Mouse (Mus musculus) heart, postnatal 0 days (tissue): ENCODE results near the gene 9430097D07Rik. TPM values are rescaled to one million over a fixed set of nuclear protein-coding genes. Genes with fewer than 3 reads are reported as not detected.

Experiments used
- ATAC-seq: fragments of 200-750 bp; cut with Nextera tagmentation; 2 replicates; pipeline ENCODE4 v1.8.0; 2017; ENCODE audit warnings: low read depth, moderate number of reproducible peaks, moderate library complexity; ENCODE audit not compliant: insufficient read depth
- DNase-seq: peaks from one replicate; pipeline ENCODE4 v3.0.0-alpha.2; 2016; ENCODE audit warnings: low spot score
- H3K27ac ChIP-seq: fragments of 300-500 bp; sonication (generic); 2 replicates; pipeline ENCODE4 v1.5.1; 2014; ENCODE audit warnings: low read depth, mild to moderate bottlenecking
- H3K27me3 ChIP-seq: fragments of 300-500 bp; sonication (generic); 2 replicates; pipeline ENCODE4 v1.6.1; 2014; ENCODE audit warnings: low read length, mixed read lengths; ENCODE audit not compliant: control insufficient read depth, insufficient read depth
- H3K36me3 ChIP-seq: fragments of 300-500 bp; sonication (generic); replicated peaks from 2 replicates; pipeline ENCODE4 v1.6.1; 2014; ENCODE audit warnings: low read length, mixed read lengths; ENCODE audit not compliant: control insufficient read depth, insufficient read depth
- H3K4me1 ChIP-seq: fragments of 300-500 bp; sonication (generic); 2 replicates; pipeline ENCODE4 v1.6.1; 2014; ENCODE audit warnings: antibody characterized with exemption; ENCODE audit not compliant: control insufficient read depth, insufficient read depth
- H3K4me2 ChIP-seq: fragments of 300-500 bp; sonication (generic); 2 replicates; pipeline ENCODE4 v1.6.1; 2014; ENCODE audit warnings: low read depth, mild to moderate bottlenecking, low read length, moderate library complexity
- H3K4me3 ChIP-seq: fragments of 300-500 bp; sonication (generic); 2 replicates; pipeline ENCODE4 v1.5.1; 2014; ENCODE audit warnings: low read depth, low read length
- H3K9ac ChIP-seq: fragments of 300-500 bp; sonication (generic); replicated peaks from 2 replicates; pipeline ENCODE4 v1.6.1; 2014; ENCODE audit warnings: low read depth, low read length, mixed read lengths
- H3K9me3 ChIP-seq: fragments of 300-500 bp; sonication (generic); replicated peaks from 2 replicates; pipeline ENCODE4 v1.6.1; 2016; ENCODE audit warnings: low read length; ENCODE audit not compliant: control insufficient read depth
- CTCF ChIP-seq: IDR thresholded peaks from 2 replicates; pipeline ENCODE4 v1.5.1; 2016; ENCODE audit warnings: antibody characterized with exemption, control low read depth, low read depth
- EP300 ChIP-seq: IDR thresholded peaks from 2 replicates; pipeline ENCODE4 v1.6.1; 2016; ENCODE audit warnings: antibody characterized with exemption, low read depth
- WGBS: fragments of 180-500 bp; shearing (Covaris S2); extraction: QIAGEN DNeasy Blood & Tissue Kit; methylation state at CpG from one replicate; pipeline ENCODE4 v1.1.7; 2014; 5-methylcytosine and 5-hydroxymethylcytosine counted together
- polyA plus RNA-seq: library from polyadenylated mRNA; unstranded; fragments of >200 nt; fragmentation: Nextera tagmentation; extraction: Ambion mirVana; gene quantifications from 2 replicates; pipeline ENCODE4 v1.2.1, GENCODE M21; 2015
- total RNA-seq: library from RNA; depleted of rRNA; stranded (reverse); fragments of >200 nt; gene quantifications from 2 replicates; pipeline ENCODE4 v1.2.3, GENCODE M21; 2014; ENCODE audit warnings: low replicate concordance

9430097D07Rik gene
- total and polyA plus RNA-seq, 2 experiments from 2014 or later: not detected

DNA sequence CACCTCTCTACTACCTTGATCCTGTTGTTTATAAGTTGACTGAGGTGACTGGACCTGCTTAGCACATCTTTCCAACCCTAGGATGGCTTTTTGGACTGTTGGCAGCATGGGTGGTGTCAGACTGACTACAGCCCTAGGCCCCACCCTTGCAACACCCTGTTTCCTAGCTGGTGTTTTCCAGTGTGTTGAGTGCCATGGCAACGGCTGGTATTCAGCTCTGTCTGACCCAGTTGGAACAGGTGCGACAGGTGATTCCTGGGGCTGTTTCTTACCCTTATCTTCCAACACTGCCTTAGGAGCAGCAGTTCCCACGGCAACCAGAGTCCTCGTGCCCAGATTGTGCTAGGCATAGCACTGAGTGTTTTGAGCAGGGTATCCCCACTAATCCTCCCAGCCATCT, 37.0 kb downstream of the 9430097D07Rik start:
- WGBS: 66% methylated on average over 4 of the region's 4 CpGs
- TF ChIP-seq CTCF: no peak
- no peak for TF ChIP-seq EP300
- no peak for ATAC-seq
- Histone ChIP-seq H3K4me2 (peak overlapping the region; percentile 93; the same call in 1 of the 2 replicates), H3K4me1 (peaks cover 47% of the 10 kb centered on the region), H3K36me3 (no peaks in the 10 kb centered on the region), H3K4me3 (peak overlapping the region; percentile 84), H3K9me3 (no peaks in the 10 kb centered on the region), H3K9ac (no peak overlapping the region; the same call in 1 of the 2 replicates), H3K27ac (no peak overlapping the region), H3K27me3 (no peaks in the 10 kb centered on the region)
- DNase-seq: no peak

GRCm38 (mm10) chr2:32537941-32538340, 37.5 kb downstream of the 9430097D07Rik start:
- Histone ChIP-seq H3K36me3 (no peaks in the 10 kb centered on the region), H3K4me2 (peak overlapping the region; percentile 93), H3K27ac (peak overlapping the region; percentile 91), H3K4me1 (peaks cover 44% of the 10 kb centered on the region), H3K4me3 (peak overlapping the region; percentile 84), H3K9ac (peak overlapping the region; percentile 90; the same call in 1 of the 2 replicates), H3K27me3 (no peaks in the 10 kb centered on the region), H3K9me3 (no peaks in the 10 kb centered on the region)
- DNase-seq (no peak), ATAC-seq (no peak)
- no peak for TF ChIP-seq CTCF
- no peak for TF ChIP-seq EP300
- WGBS: 61% methylated on average over 5 of the region's 5 CpGs

DNA sequence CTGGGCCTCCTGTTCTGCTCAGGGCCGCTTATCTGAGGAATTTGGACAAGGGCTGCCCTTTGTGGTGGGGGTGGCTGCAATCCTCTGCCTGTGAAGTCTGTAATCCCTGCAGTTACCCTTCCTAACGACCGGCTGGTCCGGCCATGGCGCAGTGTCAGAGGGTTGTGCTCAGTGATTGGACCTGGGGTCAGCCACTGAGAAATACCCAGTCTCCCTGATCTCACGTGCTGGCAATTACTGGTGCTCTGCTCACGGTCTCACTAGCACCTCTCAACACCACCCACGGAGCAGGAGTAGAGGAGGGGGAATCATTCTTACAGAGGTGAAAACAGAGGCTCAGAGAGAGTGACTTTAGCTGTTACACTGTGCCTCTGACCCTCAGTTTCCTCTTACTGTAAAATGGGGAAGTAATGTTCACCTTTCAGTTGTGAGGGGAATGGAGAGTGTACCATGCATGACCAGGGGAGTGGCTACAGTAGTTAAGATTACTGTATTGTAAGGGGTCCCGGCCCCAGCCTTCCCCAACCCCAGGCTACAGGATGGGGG, 38.1 kb downstream of the 9430097D07Rik start:
- Histone ChIP-seq H3K4me2 (peak overlapping the region; percentile 93), H3K36me3 (no peaks in the 10 kb centered on the region), H3K27me3 (no peaks in the 10 kb centered on the region), H3K9me3 (no peaks in the 10 kb centered on the region), H3K4me3 (peak overlapping the region; percentile 84), H3K4me1 (peaks cover 39% of the 10 kb centered on the region), H3K27ac (peak overlapping the region; percentile 91), H3K9ac (peak overlapping the region; percentile 90)
- TF ChIP-seq CTCF (no peak), EP300 (no peak)
- DNase-seq: peak; percentile 59
- 4% methylated on average over 9 of the region's 9 CpGs for WGBS
- ATAC-seq: peak; percentile 22

DNA sequence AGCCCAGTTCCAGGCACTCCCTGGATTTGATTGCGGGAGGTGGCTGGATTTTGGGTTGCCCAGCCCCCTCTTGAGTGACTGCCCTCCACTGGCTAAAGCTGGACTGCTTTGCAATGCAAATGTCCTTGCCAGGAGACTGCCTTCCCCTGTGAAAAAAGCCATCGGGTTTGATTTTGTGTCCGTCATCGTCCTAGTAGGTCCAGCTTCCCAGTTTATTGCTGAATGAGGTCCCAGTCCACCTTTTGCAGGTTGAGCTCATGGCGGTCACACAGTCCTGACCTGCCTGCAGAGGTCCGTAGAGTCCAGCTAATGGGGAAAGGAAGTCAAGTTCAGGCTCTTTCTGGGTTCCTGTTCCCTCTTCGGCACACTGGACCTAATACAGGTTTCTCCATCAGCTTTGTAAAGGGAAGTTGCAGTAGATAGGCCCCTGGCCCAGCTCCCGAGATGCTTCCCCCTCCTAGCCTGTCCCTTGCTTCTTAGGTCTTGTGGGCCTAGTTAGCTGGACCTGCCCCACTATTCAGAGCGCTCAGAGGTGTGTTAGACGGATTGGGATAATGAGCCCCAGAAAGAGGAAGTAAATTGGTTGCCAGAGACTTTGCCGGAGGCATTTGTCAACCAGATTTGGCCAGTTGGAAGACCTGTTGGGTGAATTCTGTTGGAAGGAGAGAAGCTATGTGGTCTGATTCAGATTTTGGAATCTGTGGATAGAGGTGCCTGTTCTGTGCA, 38.7 kb downstream of the 9430097D07Rik start:
- TF ChIP-seq EP300 (no peak), CTCF (peak; percentile 33; the same call in 1 of the 2 replicates)
- peak overlapping the region; percentile 84 for H3K4me3 ChIP-seq
- H3K9me3 ChIP-seq: no peaks in the 10 kb centered on the region
- DNase-seq (peak; percentile 57), ATAC-seq (no peak)
- H3K4me2 ChIP-seq: peak overlapping the region; percentile 93
- H3K27me3 ChIP-seq: no peaks in the 10 kb centered on the region
- peaks cover 35% of the 10 kb centered on the region; the same call in 1 of the 2 replicates for H3K4me1 ChIP-seq
- H3K9ac ChIP-seq: peak overlapping the region; percentile 90
- no peaks in the 10 kb centered on the region for H3K36me3 ChIP-seq
- peak overlapping the region; percentile 91 for H3K27ac ChIP-seq
- WGBS: 4% methylated on average over 11 of the region's 11 CpGs

DNA sequence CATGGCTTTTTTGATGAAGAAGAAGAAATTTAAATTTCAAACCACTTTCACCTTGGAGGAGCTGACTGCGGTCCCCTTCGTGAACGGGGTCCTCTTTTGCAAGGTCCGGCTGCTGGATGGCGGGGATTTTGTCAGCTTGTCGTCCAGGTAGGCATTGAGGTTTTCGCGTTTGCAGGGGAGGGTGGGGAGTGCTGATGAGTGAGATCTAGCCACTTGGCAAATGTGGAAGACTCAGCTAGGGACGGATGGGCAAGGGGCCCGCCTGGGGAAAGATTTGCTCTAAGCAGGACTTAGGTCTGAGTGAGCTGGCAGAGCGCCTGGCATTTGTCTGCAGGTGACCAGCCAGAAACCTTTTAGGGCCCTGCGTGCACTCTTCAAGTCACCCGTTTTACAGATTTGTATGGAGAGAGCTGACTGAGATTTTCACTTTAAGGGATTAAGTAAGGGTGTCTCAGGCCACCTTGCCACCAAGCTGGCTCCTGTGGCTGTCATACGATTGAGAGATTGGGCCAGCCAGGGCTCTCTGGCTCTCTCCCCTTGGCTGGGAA, 39.3 kb downstream of the 9430097D07Rik start:
- DNase-seq (no peak), ATAC-seq (no peak)
- 5% methylated on average over 14 of the region's 14 CpGs for WGBS
- peak overlapping the region; percentile 91 for H3K27ac ChIP-seq
- peak overlapping the region; percentile 84 for H3K4me3 ChIP-seq
- peak overlapping the region; percentile 93 for H3K4me2 ChIP-seq
- peaks cover 35% of the 10 kb centered on the region; the same call in 1 of the 2 replicates for H3K4me1 ChIP-seq
- no peaks in the 10 kb centered on the region for H3K9me3 ChIP-seq
- H3K36me3 ChIP-seq: no peaks in the 10 kb centered on the region
- H3K27me3 ChIP-seq: no peaks in the 10 kb centered on the region
- peak overlapping the region; percentile 90 for H3K9ac ChIP-seq
- TF ChIP-seq EP300 (no peak), CTCF (no peak)
